Mouse (Mus musculus) forebrain, embryonic 10.5 days (tissue): ENCODE data around the gene Arl3. TPM values are rescaled to one million over a fixed set of nuclear protein-coding genes. Genes with fewer than 3 reads are reported as not detected.

Experiments used
- DNase-seq: peaks from one replicate; pipeline ENCODE4 v3.0.0-alpha.2; 2017; ENCODE audit warnings: low spot score; ENCODE audit errors: extremely low spot score
- H3K27ac ChIP-seq: fragments of 300-500 bp; sonication (generic); 2 replicates; pipeline ENCODE4 v1.5.1; 2016; ENCODE audit warnings: mild to moderate bottlenecking
- H3K27me3 ChIP-seq: fragments of 300-500 bp; sonication (generic); 2 replicates; pipeline ENCODE4 v1.6.1; 2016; ENCODE audit warnings: mild to moderate bottlenecking; ENCODE audit not compliant: poor library complexity, severe bottlenecking
- H3K36me3 ChIP-seq: fragments of 300-500 bp; sonication (generic); replicated peaks from 2 replicates; pipeline ENCODE4 v1.6.1; 2016; ENCODE audit warnings: mild to moderate bottlenecking, moderate library complexity
- H3K4me1 ChIP-seq: fragments of 300-500 bp; sonication (generic); 2 replicates; pipeline ENCODE4 v1.6.1; 2016
- H3K4me3 ChIP-seq: fragments of 300-500 bp; sonication (generic); 2 replicates; pipeline ENCODE4 v1.5.1; 2016; ENCODE audit warnings: mild to moderate bottlenecking, moderate library complexity
- H3K9me3 ChIP-seq: fragments of 300-500 bp; sonication (generic); 2 replicates; pipeline ENCODE4 v1.6.1; 2016; ENCODE audit warnings: mild to moderate bottlenecking, moderate library complexity
- WGBS: fragments of 180-500 bp; shearing (Covaris S2); methylation state at CpG from one replicate; pipeline ENCODE4 v1.1.7; 2016; 5-methylcytosine and 5-hydroxymethylcytosine counted together
- polyA plus RNA-seq: library from polyadenylated mRNA; unstranded; fragments of >200 nt; fragmentation: Nextera tagmentation; extraction: Ambion mirVana; gene quantifications from 2 replicates; pipeline ENCODE4 v1.2.1, GENCODE M21; 2016

Gene Arl3
- polyA plus RNA-seq, 1 experiment from 2014 or later = 196 TPM

- no peak for DNase-seq
- no peaks in the 10 kb centered on the region for H3K27me3 ChIP-seq
- H3K27ac ChIP-seq = no peak overlapping the region
- 87% methylated on average over 10 of the region's 10 CpGs for WGBS
- no peaks in the 10 kb centered on the region for H3K9me3 ChIP-seq
- no peak overlapping the region for H3K4me3 ChIP-seq
- peaks cover 71% of the 10 kb centered on the region for H3K36me3 ChIP-seq
- 0 out of 2 replicates have a peak, but pooled peaks cover 4% of the 10 kb centered on the region for H3K4me1 ChIP-seq
Observed at GRCm38 (mm10) chr19:46548110-46548509, 24.9 kb downstream of the Arl3 start.

- WGBS = 88% methylated on average over 6 of the region's 6 CpGs
- H3K27ac ChIP-seq = 0 out of 2 replicates have a peak overlapping the region, but pooled peaks have one; percentile 16
- no peaks in the 10 kb centered on the region for H3K27me3 ChIP-seq
- DNase-seq = no peak
- no peaks in the 10 kb centered on the region for H3K9me3 ChIP-seq
- peaks cover 74% of the 10 kb centered on the region for H3K36me3 ChIP-seq
- H3K4me1 ChIP-seq = 0 out of 2 replicates have a peak, but pooled peaks cover 4% of the 10 kb centered on the region
- H3K4me3 ChIP-seq = no peak overlapping the region
Observed at GRCm38 (mm10) chr19:46547565-46547964, 25.4 kb downstream of the Arl3 start.

- Histone ChIP-seq H3K9me3 (no peaks in the 10 kb centered on the region), H3K36me3 (peaks cover 70% of the 10 kb centered on the region), H3K4me1 (no peaks in the 10 kb centered on the region), H3K27ac (no peak overlapping the region), H3K4me3 (no peak overlapping the region), H3K27me3 (no peaks in the 10 kb centered on the region)
- WGBS = 88% methylated on average over 8 of the region's 8 CpGs
- DNase-seq = no peak
Observed at GRCm38 (mm10) chr19:46542750-46543149, 30.2 kb downstream of the Arl3 start.

- Histone ChIP-seq H3K36me3 (peaks cover 60% of the 10 kb centered on the region), H3K27ac (no peak overlapping the region), H3K4me3 (no peak overlapping the region), H3K4me1 (peaks cover 19% of the 10 kb centered on the region), H3K9me3 (no peaks in the 10 kb centered on the region), H3K27me3 (no peaks in the 10 kb centered on the region)
- no peak for DNase-seq
- 89% methylated on average over 6 of the region's 6 CpGs for WGBS
Observed at GRCm38 (mm10) chr19:46538213-46538612, 34.8 kb downstream of the Arl3 start.

- Histone ChIP-seq H3K27me3 (no peaks in the 10 kb centered on the region), H3K4me1 (peaks cover 27% of the 10 kb centered on the region), H3K4me3 (no peak overlapping the region), H3K27ac (no peak overlapping the region), H3K36me3 (peaks cover 51% of the 10 kb centered on the region), H3K9me3 (no peaks in the 10 kb centered on the region)
- WGBS = 95% methylated on average over 9 of the region's 9 CpGs
- DNase-seq = no peak
Observed at GRCm38 (mm10) chr19:46537357-46537756, 35.6 kb downstream of the Arl3 start.

GRCm38 (mm10) chr19:46534542-46535098 lies 38.4 kb downstream of the Arl3 start:
- DNase-seq = no peak
- Histone ChIP-seq H3K27ac (no peak overlapping the region), H3K27me3 (no peaks in the 10 kb centered on the region), H3K9me3 (no peaks in the 10 kb centered on the region), H3K4me1 (peaks cover 55% of the 10 kb centered on the region), H3K4me3 (no peak overlapping the region), H3K36me3 (peaks cover 25% of the 10 kb centered on the region)
- WGBS = 74% methylated on average over 6 of the region's 6 CpGs

- no peak for DNase-seq
- no peaks in the 10 kb centered on the region for H3K27me3 ChIP-seq
- 67% methylated on average over 5 of the region's 5 CpGs for WGBS
- peak overlapping the region; percentile 51; the same call in 1 of the 2 replicates for H3K27ac ChIP-seq
- H3K4me1 ChIP-seq = peaks cover 66% of the 10 kb centered on the region
- H3K4me3 ChIP-seq = 0 out of 2 replicates have a peak overlapping the region, but pooled peaks have one; percentile 6
- peaks cover 20% of the 10 kb centered on the region for H3K36me3 ChIP-seq
- H3K9me3 ChIP-seq = no peaks in the 10 kb centered on the region
Observed at GRCm38 (mm10) chr19:46533525-46533924, 39.5 kb downstream of the Arl3 start.

GRCm38 (mm10) chr19:46533066-46533465 lies 39.9 kb downstream of the Arl3 start:
- peaks cover 70% of the 10 kb centered on the region for H3K4me1 ChIP-seq
- WGBS = 47% methylated on average over 4 of the region's 4 CpGs
- no peak for DNase-seq

GRCm38 (mm10) chr19:46532031-46532688 lies 40.8 kb downstream of the Arl3 start:
- Histone ChIP-seq H3K27ac (peak overlapping the region; percentile 76), H3K4me1 (peaks cover 79% of the 10 kb centered on the region), H3K36me3 (peaks cover 17% of the 10 kb centered on the region), H3K4me3 (0 out of 2 replicates have a peak overlapping the region, but pooled peaks have one; percentile 1), H3K27me3 (peaks cover 5% of the 10 kb centered on the region; the same call in 1 of the 2 replicates), H3K9me3 (no peaks in the 10 kb centered on the region)
- WGBS = 5% methylated on average over 10 of the region's 10 CpGs
- no peak for DNase-seq

More at GRCm38 (mm10) chr19:46533066-46533465, 39.9 kb downstream of the Arl3 start:
- no peaks in the 10 kb centered on the region for H3K27me3 ChIP-seq
- peak overlapping the region; percentile 76 for H3K27ac ChIP-seq
- peak overlapping the region; percentile 6; the same call in 1 of the 2 replicates for H3K4me3 ChIP-seq
- peaks cover 17% of the 10 kb centered on the region for H3K36me3 ChIP-seq
- no peaks in the 10 kb centered on the region for H3K9me3 ChIP-seq

GRCm38 (mm10) chr19:46531071-46532030 lies 41.6 kb downstream of the Arl3 start:
- peak overlapping the region; percentile 90 for H3K27ac ChIP-seq
- DNase-seq = no peak
- 5% methylated on average over 16 of the region's 16 CpGs for WGBS
- H3K36me3 ChIP-seq = peaks cover 11% of the 10 kb centered on the region
- H3K4me3 ChIP-seq = peak overlapping the region; percentile 47; the same call in 1 of the 2 replicates
- peaks cover 6% of the 10 kb centered on the region; the same call in 1 of the 2 replicates for H3K27me3 ChIP-seq
- peaks cover 87% of the 10 kb centered on the region for H3K4me1 ChIP-seq
- no peaks in the 10 kb centered on the region for H3K9me3 ChIP-seq

- WGBS = 4% methylated on average over 8 of the region's 8 CpGs
- Histone ChIP-seq H3K27me3 (peaks cover 6% of the 10 kb centered on the region; the same call in 1 of the 2 replicates), H3K9me3 (no peaks in the 10 kb centered on the region), H3K4me1 (peaks cover 96% of the 10 kb centered on the region), H3K36me3 (peaks cover 5% of the 10 kb centered on the region; the same call in 1 of the 2 replicates), H3K27ac (peak overlapping the region; percentile 90), H3K4me3 (peak overlapping the region; percentile 47)
- DNase-seq = no peak
Observed at GRCm38 (mm10) chr19:46530449-46530990, 42.5 kb downstream of the Arl3 start.
